8 mouse cellular contexts compared by ENCODE assay signal in the genomic region with DNA sequence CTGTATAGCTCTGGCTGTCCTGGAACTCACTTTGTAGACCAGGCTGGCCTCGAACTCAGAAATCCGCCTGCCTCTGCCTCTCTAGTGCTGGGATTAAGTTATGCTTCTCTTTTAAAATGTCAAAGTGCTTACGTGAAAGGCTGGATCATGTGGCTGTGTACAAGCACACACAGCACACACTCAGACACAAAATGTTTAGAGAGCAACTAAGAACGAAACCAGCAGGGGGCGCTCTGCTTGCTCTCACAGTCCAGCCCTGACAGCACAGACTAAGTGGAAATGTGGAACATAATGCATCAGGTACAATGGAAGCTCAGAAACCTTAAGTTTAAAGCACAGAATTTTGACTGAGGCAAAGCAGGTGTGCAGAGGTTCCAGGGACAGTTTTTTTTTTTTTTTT. TPM values are rescaled to one million over a fixed set of nuclear protein-coding genes. Genes with fewer than 3 reads are reported as not detected.
DNase-seq lines count a peak whose midpoint lies in the region; ATAC-seq and TF ChIP-seq lines count a peak whose summit lies in the region.

No protein-coding gene starts in this region.

- TF ChIP-seq POLR2A in bone marrow macrophage, adult 2 months (IDR thresholded peaks at IDR 0.05; ENCODE audit: borderline replicate concordance, low read depth, low read length) = no peak

- H3K9ac ChIP-seq in lung, embryonic 14.5 days = no peak overlapping the region

- peak; percentile 92 for TF ChIP-seq CTCF in bone marrow macrophage, adult 2 months (IDR thresholded peaks at IDR 0.05; ENCODE audit: low read depth, low read length)
- peak; percentile 86 for TF ChIP-seq CTCF in lung, embryonic 14.5 days (IDR thresholded peaks at IDR 0.05; ENCODE audit: low read depth)

- ATAC-seq in lung, embryonic 14.5 days (ENCODE audit: insufficient read depth) = peak; percentile 75; the same call in 1 of the 2 replicates

- 0 out of 2 replicates have a peak, but pooled peaks cover 2% of the 10 kb centered on the region for H3K36me3 ChIP-seq in lung, embryonic 14.5 days (ENCODE audit: insufficient read depth)

- peak; percentile 97 for DNase-seq in ES-CJ7 (ENCODE audit: low read depth, low spot score)
- DNase-seq in fibroblast of lung, adult 2 months (ENCODE audit: low read depth) = peak; percentile 53
- DNase-seq in heart, postnatal 10 days = peak; percentile 82 to 90
- peak; percentile 52 to 84 for DNase-seq in layer of hippocampus, adult 8-10 months (ENCODE audit: low spot score in 2 of 2)
- peak; percentile 91 for DNase-seq in lung, embryonic 14.5 days
- peak; percentile 91 for DNase-seq in retina, postnatal 1 day
- DNase-seq in thymus, postnatal 4 days = peak; percentile 96

- H3K27me3 ChIP-seq in lung, embryonic 14.5 days (ENCODE audit: insufficient read depth, low read length) = no peaks in the 10 kb centered on the region

- peaks cover 13% of the 10 kb centered on the region for H3K4me1 ChIP-seq in bone marrow macrophage, adult 2 months (ENCODE audit: control insufficient read depth, insufficient read depth, low read length)
- no peaks in the 10 kb centered on the region; the same call in 1 of the 2 replicates for H3K4me1 ChIP-seq in lung, embryonic 14.5 days (ENCODE audit: insufficient read depth)

- no peak overlapping the region for H3K27ac ChIP-seq in bone marrow macrophage, adult 2 months (ENCODE audit: insufficient read depth, low read depth, low read length)
- no peak overlapping the region for H3K27ac ChIP-seq in lung, embryonic 14.5 days (ENCODE audit: low read depth)

- no peaks in the 10 kb centered on the region for H3K9me3 ChIP-seq in lung, embryonic 14.5 days (ENCODE audit: low read depth, low read length)

- WGBS in lung, embryonic 14.5 days = 8% methylated on average over 5 of the region's 5 CpGs

- H3K4me3 ChIP-seq in bone marrow macrophage, adult 2 months (ENCODE audit: insufficient read depth, low read length) = no peak overlapping the region
- no peak overlapping the region for H3K4me3 ChIP-seq in lung, embryonic 14.5 days (ENCODE audit: low read depth, low read length)

- H3K4me2 ChIP-seq in lung, embryonic 14.5 days = no peak overlapping the region

- intact Hi-C loops in heart, postnatal 10 days (cut with DNase I) = loop anchor here (5.0 kb wide), 1 partner anchor 120 kb away; the partner anchor contains the start of gene Rhot1

RNA-seq across cellular contexts. Expression of gene Atad5, which starts 2.4 kb away (rescaled TPM):
- 6.6 and 6.7 TPM in 2 replicates for polyA plus RNA-seq in bone marrow macrophage, adult 2 months (2012; ENCODE audit: insufficient read depth, insufficient read length, missing spikeins)
- 1 to 10 TPM; 2.8 to 4.1 TPM for total RNA-seq in heart, postnatal 10 days (2021)
- total RNA-seq in layer of hippocampus, adult 8-10 months (2022) = 1 to 10 TPM; 2.8 to 4.7 (median 3.3) TPM
- 16.2 and 16.3 TPM in 2 replicates for polyA plus RNA-seq in lung, embryonic 14.5 days (2014; fragmentation: Nextera tagmentation; extraction: Ambion mirVana)

RNA-seq across cellular contexts. Expression of gene Crlf3, which starts 6.1 kb away (rescaled TPM):
- 81.6 and 84.6 TPM in 2 replicates for polyA plus RNA-seq in bone marrow macrophage, adult 2 months (2012; ENCODE audit: insufficient read depth, insufficient read length, missing spikeins)
- total RNA-seq in heart, postnatal 10 days (2021) = 10 to 100 TPM; 16.6 to 26.5 TPM
- 10 to 100 TPM; 18.9 to 24.8 (median 22.4) TPM for total RNA-seq in layer of hippocampus, adult 8-10 months (2022)
- polyA plus RNA-seq in lung, embryonic 14.5 days (2014; fragmentation: Nextera tagmentation; extraction: Ambion mirVana) = 41.7 and 42.3 TPM in 2 replicates

RNA-seq across cellular contexts. Expression of gene Tefm, which starts 55.1 kb away (rescaled TPM):
- polyA plus RNA-seq in bone marrow macrophage, adult 2 months (2012; ENCODE audit: insufficient read depth, insufficient read length, missing spikeins) = 7.7 and 12.4 TPM in 2 replicates
- 10 to 100 TPM; 22.6 to 23.7 TPM for total RNA-seq in heart, postnatal 10 days (2021)
- 10 to 100 TPM; 10.1 to 12.9 (median 11.5) TPM for total RNA-seq in layer of hippocampus, adult 8-10 months (2022)
- polyA plus RNA-seq in lung, embryonic 14.5 days (2014; fragmentation: Nextera tagmentation; extraction: Ambion mirVana) = 27.7 and 29.0 TPM in 2 replicates
